Mouse (Mus musculus): ENCODE data around the gene Tmod4.
A peak's percentile ranks its signal among the peaks of the same experiment; 100 is the strongest.

The Tmod4 gene

GRCm38 (mm10) chr3:95174011-95174592 is 49.8 kb downstream of the Tmod4 start:
- DNase-seq, result peak; percentile 92

- DNase-seq, result no peak
These were observed 52.2 kb downstream of the Tmod4 start for GRCm38 (mm10) chr3:95176500-95176899.

GRCm38 (mm10) chr3:95177583-95177982 is 53.3 kb downstream of the Tmod4 start:
- DNase-seq, result no peak
